Mouse (Mus musculus): ENCODE data around the gene Dcbld1. TPM values are rescaled to one million over a fixed set of nuclear protein-coding genes. Genes with fewer than 3 reads are reported as not detected.
"Not testable (repeated sequence)": the region's sequence is repeated elsewhere in the genome, so short reads cannot be mapped to it uniquely, and the experiment has no call there.

Gene Dcbld1
- total and polyA plus RNA-seq, 2 experiments, result 2.3 to 3.1 TPM

DNA sequence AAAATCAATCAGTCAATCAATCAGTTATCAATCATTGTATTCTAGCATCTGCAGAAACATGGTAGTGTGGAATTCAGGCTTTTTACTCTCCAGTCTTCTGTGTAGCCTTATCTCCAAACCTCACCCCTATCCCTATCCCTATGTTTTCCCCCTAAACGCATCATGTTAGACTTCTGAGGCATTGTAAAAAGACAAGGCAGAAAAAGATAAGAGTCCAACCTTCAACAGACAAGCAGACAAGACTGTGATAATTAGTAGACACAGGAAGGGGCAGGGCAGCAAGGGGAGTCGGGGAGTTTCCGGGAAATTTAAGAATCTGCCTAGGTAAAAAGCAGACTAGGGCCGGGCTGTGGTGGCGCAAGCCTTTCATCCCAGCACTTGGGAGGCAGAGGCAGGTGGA lies 38.0 kb downstream of the Dcbld1 start:
- peaks cover 3% of the 10 kb centered on the region; the same call in 1 of the 2 replicates for H3K79me2 ChIP-seq (ENCODE audit: control insufficient read depth, insufficient read depth, low read length)
- H3K36me3 ChIP-seq (ENCODE audit: control insufficient read depth, insufficient read depth, low read length), result no peaks in the 10 kb centered on the region
- peaks cover 6% of the 10 kb centered on the region; the same call in 1 of the 2 replicates for H3K4me1 ChIP-seq (ENCODE audit: control insufficient read depth, insufficient read depth, low read length)
- no peak for TF ChIP-seq CTCF (IDR thresholded peaks at IDR 0.05; ENCODE audit: low read depth, low read length)
- no peak for TF ChIP-seq POLR2A (IDR thresholded peaks at IDR 0.05; ENCODE audit: extremely low read depth, insufficient read depth, low read length)
- no peak overlapping the region for H3K27ac ChIP-seq (replicated peaks; ENCODE audit: insufficient read depth, low read depth, low read length)
- H3K27me3 ChIP-seq (ENCODE audit: control insufficient read depth, insufficient read depth, low read length), result no peaks in the 10 kb centered on the region
- H3K4me3 ChIP-seq (ENCODE audit: insufficient read depth, low read depth, low read length), result no peak overlapping the region
- WGBS, result 81% methylated on average over 5 of the region's 5 CpGs
- H3K9ac ChIP-seq (ENCODE audit: low read depth, low read length), result no peak overlapping the region
- DNase-seq (ENCODE audit: extremely low read depth, low read depth, low spot score), result no peak

DNA sequence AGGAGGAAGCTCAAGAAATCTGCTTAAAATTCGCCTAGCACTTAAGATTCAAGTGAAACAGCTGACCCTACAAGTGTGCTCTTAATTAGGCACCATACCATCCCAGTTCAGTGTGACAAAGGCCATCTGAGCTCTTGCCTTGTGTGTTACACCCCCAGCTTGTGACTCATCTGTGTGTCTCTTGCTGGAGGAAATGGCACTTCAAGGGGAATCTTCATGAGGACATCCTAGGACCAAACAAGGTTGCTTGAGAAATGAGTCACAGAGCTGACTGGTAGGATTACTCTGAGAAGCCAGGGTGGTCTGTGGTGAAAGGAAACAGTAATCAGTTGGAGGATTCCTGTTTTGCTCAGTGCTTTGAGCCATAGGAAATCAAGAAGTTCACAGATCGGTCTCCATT lies 39.6 kb downstream of the Dcbld1 start:
- DNase-seq (ENCODE audit: extremely low read depth, low read depth, low spot score), result peak; percentile 12
- no peaks in the 10 kb centered on the region for H3K36me3 ChIP-seq (ENCODE audit: control insufficient read depth, insufficient read depth, low read length)
- no peak overlapping the region for H3K9ac ChIP-seq (ENCODE audit: low read depth, low read length)
- no peak overlapping the region for H3K4me3 ChIP-seq (ENCODE audit: insufficient read depth, low read depth, low read length)
- peaks cover 6% of the 10 kb centered on the region; the same call in 1 of the 2 replicates for H3K4me1 ChIP-seq (ENCODE audit: control insufficient read depth, insufficient read depth, low read length)
- H3K27ac ChIP-seq (replicated peaks; ENCODE audit: insufficient read depth, low read depth, low read length), result no peak overlapping the region
- no peaks in the 10 kb centered on the region for H3K27me3 ChIP-seq (ENCODE audit: control insufficient read depth, insufficient read depth, low read length)
- TF ChIP-seq POLR2A (IDR thresholded peaks at IDR 0.05; ENCODE audit: extremely low read depth, insufficient read depth, low read length) (no peak), CTCF (IDR thresholded peaks at IDR 0.05; ENCODE audit: low read depth, low read length) (no peak)
- WGBS, result 69% methylated on average over 2 of the region's 2 CpGs
- H3K79me2 ChIP-seq (ENCODE audit: control insufficient read depth, insufficient read depth, low read length), result peaks cover 3% of the 10 kb centered on the region; the same call in 1 of the 2 replicates

DNA sequence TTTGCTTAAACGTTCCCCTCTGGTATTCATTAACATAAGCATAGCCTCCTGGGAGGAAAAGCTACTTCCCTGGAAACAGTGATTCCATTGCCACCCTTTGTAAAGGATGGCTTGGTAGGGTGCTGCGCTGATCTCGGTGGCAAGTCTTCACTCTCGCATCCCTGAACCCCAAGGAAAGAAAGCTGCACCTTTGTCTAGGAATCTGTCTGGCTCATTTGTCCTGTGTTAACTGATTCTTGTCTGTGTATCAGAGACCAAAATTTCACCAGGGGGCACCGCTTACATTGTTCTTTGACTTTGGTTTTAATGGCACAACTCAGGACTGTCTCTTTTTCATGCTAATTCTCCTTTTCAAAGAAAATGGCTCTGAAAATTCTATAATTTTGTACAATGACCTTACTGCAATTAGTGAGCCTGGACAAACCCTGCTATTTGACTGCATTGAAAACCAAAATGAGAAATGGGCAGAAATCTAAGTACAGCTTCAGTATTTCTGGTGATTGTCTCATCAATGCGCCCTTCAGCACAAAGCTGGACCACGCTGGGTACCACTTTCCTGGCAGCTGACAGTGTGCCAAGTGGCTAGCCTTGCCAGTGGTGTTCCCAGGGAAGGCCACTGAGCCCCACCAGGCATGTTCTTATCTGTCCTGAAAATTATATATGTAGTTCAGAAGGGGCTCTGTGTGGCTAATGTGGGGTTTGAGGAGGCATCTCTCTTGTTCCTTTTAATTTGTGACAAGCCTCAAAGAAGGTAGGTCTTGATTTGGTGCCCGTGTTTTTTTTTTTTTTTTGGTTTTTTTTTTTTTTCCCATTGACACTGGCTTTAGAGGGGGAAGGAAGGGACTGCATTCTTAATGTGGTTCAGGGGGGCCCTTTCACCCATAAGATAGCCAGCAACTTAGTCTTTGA lies 40.8 kb downstream of the Dcbld1 start:
- Histone ChIP-seq H3K4me1 (ENCODE audit: control insufficient read depth, insufficient read depth, low read length) (peaks cover 6% of the 10 kb centered on the region; the same call in 1 of the 2 replicates), H3K4me3 (ENCODE audit: insufficient read depth, low read depth, low read length) (no peak overlapping the region), H3K36me3 (ENCODE audit: control insufficient read depth, insufficient read depth, low read length) (no peaks in the 10 kb centered on the region), H3K27me3 (ENCODE audit: control insufficient read depth, insufficient read depth, low read length) (no peaks in the 10 kb centered on the region), H3K79me2 (ENCODE audit: control insufficient read depth, insufficient read depth, low read length) (no peaks in the 10 kb centered on the region), H3K9ac (ENCODE audit: low read depth, low read length) (no peak overlapping the region), H3K27ac (replicated peaks; ENCODE audit: insufficient read depth, low read depth, low read length) (peak overlapping the region; percentile 32; the same call in 1 of the 2 replicates)
- TF ChIP-seq CTCF (IDR thresholded peaks at IDR 0.05; ENCODE audit: low read depth, low read length) (no peak), POLR2A (IDR thresholded peaks at IDR 0.05; ENCODE audit: extremely low read depth, insufficient read depth, low read length) (no peak)
- DNase-seq (ENCODE audit: extremely low read depth, low read depth, low spot score), result no peak
- WGBS, result 75% methylated on average over 8 of the region's 8 CpGs

GRCm38 (mm10) chr10:52274910-52275604 lies 41.6 kb downstream of the Dcbld1 start:
- no peaks in the 10 kb centered on the region for H3K79me2 ChIP-seq (ENCODE audit: control insufficient read depth, insufficient read depth, low read length)
- H3K4me1 ChIP-seq (ENCODE audit: control insufficient read depth, insufficient read depth, low read length), result peaks cover 6% of the 10 kb centered on the region; the same call in 1 of the 2 replicates
- WGBS, result 83% methylated on average over 15 of the region's 15 CpGs
- peak; percentile 26 for DNase-seq (ENCODE audit: extremely low read depth, low read depth, low spot score)
- TF ChIP-seq POLR2A (IDR thresholded peaks at IDR 0.05; ENCODE audit: extremely low read depth, insufficient read depth, low read length) (no peak), CTCF (IDR thresholded peaks at IDR 0.05; ENCODE audit: low read depth, low read length) (no peak)
- H3K27ac ChIP-seq (replicated peaks; ENCODE audit: insufficient read depth, low read depth, low read length), result peak overlapping the region; percentile 32; the same call in 1 of the 2 replicates
- H3K36me3 ChIP-seq (ENCODE audit: control insufficient read depth, insufficient read depth, low read length), result no peaks in the 10 kb centered on the region
- H3K4me3 ChIP-seq (ENCODE audit: insufficient read depth, low read depth, low read length), result no peak overlapping the region
- no peak overlapping the region for H3K9ac ChIP-seq (ENCODE audit: low read depth, low read length)
- H3K27me3 ChIP-seq (ENCODE audit: control insufficient read depth, insufficient read depth, low read length), result no peaks in the 10 kb centered on the region

DNA sequence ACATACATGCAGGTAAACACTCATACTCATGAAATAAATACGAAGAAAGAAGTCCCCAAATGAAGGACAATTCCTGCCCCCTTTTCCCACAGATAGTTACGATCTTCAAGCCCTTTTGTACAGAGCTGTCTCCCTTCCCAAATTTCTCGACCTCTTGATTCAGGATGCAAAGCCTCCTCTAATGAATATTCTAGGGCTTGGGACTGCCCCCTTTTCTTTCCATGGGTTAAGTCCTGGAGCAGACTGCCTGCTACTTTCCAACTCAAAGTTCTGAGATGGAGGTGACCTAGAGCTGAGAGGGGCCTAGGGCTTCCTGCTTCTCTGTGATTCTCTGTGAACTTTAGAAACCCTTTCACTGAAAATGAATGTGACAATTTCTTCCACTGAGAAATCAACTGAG lies 43.2 kb downstream of the Dcbld1 start:
- Histone ChIP-seq H3K79me2 (ENCODE audit: control insufficient read depth, insufficient read depth, low read length) (no peaks in the 10 kb centered on the region), H3K4me3 (ENCODE audit: insufficient read depth, low read depth, low read length) (no peak overlapping the region), H3K36me3 (ENCODE audit: control insufficient read depth, insufficient read depth, low read length) (no peaks in the 10 kb centered on the region), H3K4me1 (ENCODE audit: control insufficient read depth, insufficient read depth, low read length) (peaks cover 8% of the 10 kb centered on the region; the same call in 1 of the 2 replicates), H3K27me3 (ENCODE audit: control insufficient read depth, insufficient read depth, low read length) (no peaks in the 10 kb centered on the region), H3K27ac (replicated peaks; ENCODE audit: insufficient read depth, low read depth, low read length) (no peak overlapping the region), H3K9ac (ENCODE audit: low read depth, low read length) (no peak overlapping the region)
- 94% methylated on average over 3 of the region's 3 CpGs for WGBS
- no peak for DNase-seq (ENCODE audit: extremely low read depth, low read depth, low spot score)
- TF ChIP-seq CTCF (IDR thresholded peaks at IDR 0.05; ENCODE audit: low read depth, low read length) (no peak), POLR2A (IDR thresholded peaks at IDR 0.05; ENCODE audit: extremely low read depth, insufficient read depth, low read length) (no peak)

GRCm38 (mm10) chr10:52277564-52277963 lies 44.1 kb downstream of the Dcbld1 start:
- not testable (repeated sequence) for H3K36me3 ChIP-seq (ENCODE audit: control insufficient read depth, insufficient read depth, low read length); H3K9ac ChIP-seq (ENCODE audit: low read depth, low read length); DNase-seq (ENCODE audit: extremely low read depth, low read depth, low spot score); H3K27ac ChIP-seq (replicated peaks; ENCODE audit: insufficient read depth, low read depth, low read length); H3K4me3 ChIP-seq (ENCODE audit: insufficient read depth, low read depth, low read length); H3K79me2 ChIP-seq (ENCODE audit: control insufficient read depth, insufficient read depth, low read length); H3K4me1 ChIP-seq (ENCODE audit: control insufficient read depth, insufficient read depth, low read length); H3K27me3 ChIP-seq (ENCODE audit: control insufficient read depth, insufficient read depth, low read length)
- 90% methylated on average over 8 of the region's 8 CpGs for WGBS
